Mouse (Mus musculus): ENCODE results near the gene Sirt6. TPM values are rescaled to one million over a fixed set of nuclear protein-coding genes. Genes with fewer than 3 reads are reported as not detected.

Gene Sirt6
- polyA plus RNA-seq, 1 experiment, result 20.8 TPM

DNA sequence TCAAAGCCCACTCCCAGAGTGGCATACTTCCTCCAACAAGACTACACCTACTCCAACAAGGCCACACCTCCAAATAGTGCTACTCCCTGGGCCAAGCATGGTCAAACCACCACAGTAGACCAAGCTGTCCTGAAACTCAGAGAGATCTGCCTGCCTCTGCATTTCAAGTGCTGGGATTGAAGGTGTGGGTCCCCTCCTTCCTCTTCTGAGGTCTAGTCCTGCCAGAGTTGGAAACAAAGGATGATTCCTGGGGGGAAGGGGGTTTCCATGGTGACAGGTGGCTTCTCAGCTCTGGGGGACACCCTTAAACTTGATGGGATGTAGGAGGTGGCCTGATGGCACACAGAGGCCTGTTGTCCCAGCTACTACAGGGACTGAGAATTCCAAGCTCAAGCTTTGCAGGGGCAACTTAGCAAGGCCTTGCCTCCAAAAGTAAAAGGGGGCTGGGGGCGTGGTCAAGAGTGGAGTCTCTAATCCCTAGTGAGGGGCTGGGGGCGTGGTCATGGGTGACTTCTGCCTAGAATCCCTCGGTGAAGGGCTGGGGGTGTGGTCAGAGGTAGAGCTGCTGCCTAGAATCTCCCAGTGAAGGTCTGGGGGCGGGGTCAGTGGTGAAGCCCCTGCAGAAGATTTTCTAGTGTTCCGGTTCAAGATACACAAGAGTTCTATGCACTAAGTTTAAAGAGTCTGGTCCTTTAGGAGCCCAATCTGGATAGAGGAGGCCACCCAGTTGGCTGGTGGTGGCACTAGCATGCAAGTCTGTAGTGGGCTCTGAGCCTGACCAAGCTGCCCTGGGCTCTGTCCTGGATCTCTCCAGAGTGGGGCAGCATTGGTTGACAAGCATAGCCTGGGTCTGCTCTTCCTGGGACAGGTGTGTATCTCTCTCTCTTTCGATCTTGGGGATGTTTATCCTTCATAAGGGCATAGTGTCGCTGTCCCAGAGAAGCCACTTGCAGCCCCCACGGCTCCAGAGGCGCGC lies 53.2 kb downstream of the Sirt6 start, which contains the start of gene Tle2:
Gene Tle2, plus strand, starts transcription at position 481 of the 976 bp plus-strand sequence.
- H3K27me3 ChIP-seq (ENCODE audit: control insufficient read depth, insufficient read depth, insufficient read length), result no peaks in the 10 kb centered on the region
- no peaks in the 10 kb centered on the region for H3K36me3 ChIP-seq (ENCODE audit: control insufficient read depth, insufficient read depth)

DNA sequence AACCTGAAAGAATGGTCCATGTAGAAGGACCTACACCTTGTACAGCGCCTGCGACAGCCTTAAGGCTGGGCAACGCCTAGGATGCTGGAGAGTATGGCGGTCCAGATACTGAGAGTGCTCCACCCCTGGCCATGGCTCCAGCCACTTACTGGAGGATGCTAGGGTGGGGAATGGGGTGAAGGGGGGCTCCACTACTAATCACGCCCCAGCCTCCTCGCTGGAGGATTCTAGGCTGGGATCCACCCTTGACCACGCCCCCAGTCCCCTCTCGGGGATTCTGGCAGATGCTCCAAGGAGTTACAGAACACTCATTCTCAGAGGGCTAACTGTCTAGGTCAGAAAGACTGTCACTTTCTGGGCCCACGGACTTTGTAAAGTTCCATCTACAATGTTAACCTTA lies 54.6 kb downstream of the Sirt6 start:
- Histone ChIP-seq H3K79me3 (ENCODE audit: low read depth) (no peaks in the 10 kb centered on the region), H3K4me3 (ENCODE audit: insufficient read depth, poor library complexity, severe bottlenecking) (no peak overlapping the region), H3K79me2 (ENCODE audit: control insufficient read depth, insufficient read depth) (no peaks in the 10 kb centered on the region), H3K27me3 (ENCODE audit: control insufficient read depth, insufficient read depth, insufficient read length) (no peaks in the 10 kb centered on the region), H3ac (ENCODE audit: control insufficient read depth, insufficient read length, low read depth) (no peak overlapping the region), H3K36me3 (ENCODE audit: control insufficient read depth, insufficient read depth) (no peaks in the 10 kb centered on the region)
- TF ChIP-seq MYOD1 (IDR thresholded peaks at IDR 0.05; ENCODE audit: control insufficient read depth, insufficient read length, low read depth) (no peak), CEBPB (IDR thresholded peaks at IDR 0.05; ENCODE audit: low read depth) (no peak), MYOG (IDR thresholded peaks at IDR 0.05; ENCODE audit: control insufficient read depth, extremely low read depth, insufficient read length) (no peak), MAX (IDR thresholded peaks at IDR 0.05) (no peak), CTCF (IDR thresholded peaks at IDR 0.05; ENCODE audit: control insufficient read depth, insufficient read depth, insufficient read length) (no peak), USF1 (IDR thresholded peaks at IDR 0.05; ENCODE audit: low read depth) (no peak), FOSL1 (IDR thresholded peaks at IDR 0.05; ENCODE audit: insufficient read depth, low read length, poor library complexity, severe bottlenecking) (no peak)

More for the DNA sequence above, 53.2 kb downstream of the Sirt6 start, which contains the start of gene Tle2:
- TF ChIP-seq MYOG (IDR thresholded peaks at IDR 0.05; ENCODE audit: control insufficient read depth, extremely low read depth, insufficient read length) (no peak), CEBPB (IDR thresholded peaks at IDR 0.05; ENCODE audit: low read depth) (no peak), MYOD1 (IDR thresholded peaks at IDR 0.05; ENCODE audit: control insufficient read depth, insufficient read length, low read depth) (no peak), FOSL1 (IDR thresholded peaks at IDR 0.05; ENCODE audit: insufficient read depth, low read length, poor library complexity, severe bottlenecking) (no peak), USF1 (IDR thresholded peaks at IDR 0.05; ENCODE audit: low read depth) (no peak), MAX (IDR thresholded peaks at IDR 0.05) (no peak), CTCF (IDR thresholded peaks at IDR 0.05; ENCODE audit: control insufficient read depth, insufficient read depth, insufficient read length) (no peak)
- no peaks in the 10 kb centered on the region for H3K79me2 ChIP-seq (ENCODE audit: control insufficient read depth, insufficient read depth)
- peak within 1 kb of the TSS; percentile 49 for H3K4me3 ChIP-seq (ENCODE audit: insufficient read depth, poor library complexity, severe bottlenecking)
- H3K79me3 ChIP-seq (ENCODE audit: low read depth), result no peaks in the 10 kb centered on the region
- H3ac ChIP-seq (ENCODE audit: control insufficient read depth, insufficient read length, low read depth), result peak within 1 kb of the TSS; percentile 71

DNA sequence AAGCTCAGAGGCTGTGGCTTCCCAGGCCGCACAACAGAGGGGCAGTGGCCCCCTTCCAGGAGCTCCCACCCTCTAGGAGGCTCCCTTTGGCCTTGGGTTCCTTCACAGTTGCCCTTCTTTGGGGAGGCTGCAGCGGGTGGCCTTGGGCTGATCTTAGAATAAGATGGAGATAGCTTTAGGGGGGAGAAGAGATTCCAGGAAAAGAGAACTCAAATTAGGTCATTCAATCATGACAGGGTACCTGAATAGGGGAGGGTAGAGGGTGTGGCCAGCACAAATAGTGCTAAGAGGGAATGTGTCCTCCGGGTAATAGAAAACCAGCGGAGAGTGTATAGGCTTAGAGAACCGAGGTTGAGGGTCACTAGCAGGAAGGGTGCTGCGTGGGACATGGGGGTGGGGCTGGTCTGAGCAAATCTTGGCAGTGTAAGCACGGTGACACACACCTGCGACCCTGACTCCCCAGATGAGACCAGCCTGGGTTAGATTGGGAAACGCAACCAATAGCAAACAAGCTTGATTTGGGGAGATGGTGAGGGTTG lies 55.4 kb downstream of the Sirt6 start:
- Histone ChIP-seq H3K4me3 (ENCODE audit: insufficient read depth, poor library complexity, severe bottlenecking) (peak overlapping the region; percentile 43), H3ac (ENCODE audit: control insufficient read depth, insufficient read length, low read depth) (peak overlapping the region; percentile 77), H3K36me3 (ENCODE audit: control insufficient read depth, insufficient read depth) (no peaks in the 10 kb centered on the region), H3K79me2 (ENCODE audit: control insufficient read depth, insufficient read depth) (no peaks in the 10 kb centered on the region), H3K79me3 (ENCODE audit: low read depth) (no peaks in the 10 kb centered on the region), H3K27me3 (ENCODE audit: control insufficient read depth, insufficient read depth, insufficient read length) (no peaks in the 10 kb centered on the region)
- TF ChIP-seq MYOD1 (IDR thresholded peaks at IDR 0.05; ENCODE audit: control insufficient read depth, insufficient read length, low read depth) (no peak), USF1 (IDR thresholded peaks at IDR 0.05; ENCODE audit: low read depth) (no peak), CEBPB (IDR thresholded peaks at IDR 0.05; ENCODE audit: low read depth) (no peak), MAX (IDR thresholded peaks at IDR 0.05) (no peak), CTCF (IDR thresholded peaks at IDR 0.05; ENCODE audit: control insufficient read depth, insufficient read depth, insufficient read length) (no peak), FOSL1 (IDR thresholded peaks at IDR 0.05; ENCODE audit: insufficient read depth, low read length, poor library complexity, severe bottlenecking) (no peak), MYOG (IDR thresholded peaks at IDR 0.05; ENCODE audit: control insufficient read depth, extremely low read depth, insufficient read length) (no peak)

Other genes with a start within 250 kb of the Sirt6 start
- gene Fzr1, start 249.3 kb downstream of the Sirt6 start, polyA plus RNA-seq (2012; fragmentation: generic; extraction: Trizol), result 61.6 TPM
- 148 TPM for gene Dohh, start 243.4 kb downstream of the Sirt6 start, polyA plus RNA-seq (2012; fragmentation: generic; extraction: Trizol)
- 1.7 TPM for gene Gm48551, start 243.3 kb downstream of the Sirt6 start, polyA plus RNA-seq (2012; fragmentation: generic; extraction: Trizol)
- gene Gm48552, start 238.8 kb downstream of the Sirt6 start, polyA plus RNA-seq (2012; fragmentation: generic; extraction: Trizol), result 0.20 TPM
- gene Smim24, start 234.7 kb downstream of the Sirt6 start, polyA plus RNA-seq (2012; fragmentation: generic; extraction: Trizol), result 0.32 TPM
- gene Nfic, start 172.2 kb downstream of the Sirt6 start, polyA plus RNA-seq (2012; fragmentation: generic; extraction: Trizol), result 86.7 TPM
- 1.0 TPM for gene Celf5, start 145.1 kb downstream of the Sirt6 start, polyA plus RNA-seq (2012; fragmentation: generic; extraction: Trizol)
- 122 TPM for gene Ncln, start 131.4 kb downstream of the Sirt6 start, polyA plus RNA-seq (2012; fragmentation: generic; extraction: Trizol)
- gene S1pr4, start 127.7 kb downstream of the Sirt6 start, polyA plus RNA-seq (2012; fragmentation: generic; extraction: Trizol), result 0.02 TPM
- 0.16 TPM for gene Gna15, start 103.6 kb downstream of the Sirt6 start, polyA plus RNA-seq (2012; fragmentation: generic; extraction: Trizol)
- 77.6 TPM for gene Gna11, start 82.6 kb downstream of the Sirt6 start, polyA plus RNA-seq (2012; fragmentation: generic; extraction: Trizol)
- 532 TPM for gene Aes, start 68.3 kb downstream of the Sirt6 start, polyA plus RNA-seq (2012; fragmentation: generic; extraction: Trizol)
- gene Tle2, start 53.2 kb downstream of the Sirt6 start, polyA plus RNA-seq (2012; fragmentation: generic; extraction: Trizol), result 7.1 TPM
- 8.6 TPM for gene Tle6, start 26.7 kb downstream of the Sirt6 start, polyA plus RNA-seq (2012; fragmentation: generic; extraction: Trizol)
- 0.25 TPM for gene BC025920, start 21.5 kb downstream of the Sirt6 start, polyA plus RNA-seq (2012; fragmentation: generic; extraction: Trizol)
- gene Ankrd24, start 743 bp upstream of the Sirt6 start, polyA plus RNA-seq (2012; fragmentation: generic; extraction: Trizol), result 8.5 TPM
- gene Gm10778, start 21.3 kb upstream of the Sirt6 start, polyA plus RNA-seq (2012; fragmentation: generic; extraction: Trizol), result 0.56 TPM
- 0.94 TPM for gene Zfp433, start 77.0 kb upstream of the Sirt6 start, polyA plus RNA-seq (2012; fragmentation: generic; extraction: Trizol)
- gene Gm3055, start 143.4 kb upstream of the Sirt6 start, polyA plus RNA-seq (2012; fragmentation: generic; extraction: Trizol), result 0.61 TPM
- gene Gm4767, start 184.4 kb upstream of the Sirt6 start, polyA plus RNA-seq (2012; fragmentation: generic; extraction: Trizol), result not detected
- not detected for gene Gm32687, start 236.1 kb upstream of the Sirt6 start, polyA plus RNA-seq (2012; fragmentation: generic; extraction: Trizol)